Mouse (Mus musculus) hindbrain, embryonic 15.5 days (tissue): ENCODE results near the gene C8b. TPM values are rescaled to one million over a fixed set of nuclear protein-coding genes. Genes with fewer than 3 reads are reported as not detected.

Source experiments
- polyA plus RNA-seq: library from polyadenylated mRNA; unstranded; fragments of >200 nt; fragmentation: Nextera tagmentation; extraction: Ambion mirVana; gene quantifications from 2 replicates; pipeline ENCODE4 v1.2.1, GENCODE M21; 2015

C8b gene
- polyA plus RNA-seq, 1 experiment from 2014 or later = 0.09 TPM

Other genes starting within 250 kb of the C8b start
- gene Gm17662, start 91.0 kb downstream of the C8b start, polyA plus RNA-seq = not detected in 2 replicates
- gene C8a, start 110.1 kb downstream of the C8b start, polyA plus RNA-seq = not detected in 2 replicates
- gene Fyb2, start 147.1 kb downstream of the C8b start, polyA plus RNA-seq = 0.05 and 0.17 TPM in 2 replicates